Mouse (Mus musculus) cerebellum, adult 11-12 months (tissue): ENCODE results near the gene P2rx4.

ENCODE experiments used
- DNase-seq: peaks from one replicate; pipeline ENCODE4 v3.0.0; 2022

The P2rx4 gene

DNA sequence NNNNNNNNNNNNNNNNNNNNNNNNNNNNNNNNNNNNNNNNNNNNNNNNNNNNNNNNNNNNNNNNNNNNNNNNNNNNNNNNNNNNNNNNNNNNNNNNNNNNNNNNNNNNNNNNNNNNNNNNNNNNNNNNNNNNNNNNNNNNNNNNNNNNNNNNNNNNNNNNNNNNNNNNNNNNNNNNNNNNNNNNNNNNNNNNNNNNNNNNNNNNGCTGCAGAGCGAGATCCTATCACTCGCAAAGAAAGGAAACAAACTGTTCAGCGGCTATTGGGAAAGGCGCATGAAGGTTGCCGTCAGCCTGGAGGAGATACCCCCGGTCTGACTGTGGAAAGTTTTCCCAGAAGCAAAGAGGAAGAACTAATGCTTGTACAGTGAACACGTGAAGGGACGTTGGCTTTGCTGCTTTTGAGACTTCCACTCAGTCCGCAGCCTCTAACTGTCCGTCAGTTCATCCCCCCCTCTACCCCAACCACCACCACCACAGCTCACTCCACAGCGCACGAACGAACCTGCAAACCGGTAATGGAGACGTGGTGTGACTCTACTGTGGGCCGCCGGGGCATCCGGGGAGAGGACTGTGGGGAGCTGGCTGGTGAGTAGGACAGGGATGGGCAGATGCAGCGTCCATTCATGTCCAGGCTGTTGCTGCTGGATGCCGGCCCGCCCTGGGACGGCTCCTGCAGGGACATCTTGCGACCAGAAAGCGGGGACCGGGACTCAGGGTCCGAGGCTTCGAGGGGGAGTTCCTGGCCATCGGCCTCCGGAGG lies 56.1 kb downstream of the P2rx4 start:
- DNase-seq, result peak; percentile 72

DNA sequence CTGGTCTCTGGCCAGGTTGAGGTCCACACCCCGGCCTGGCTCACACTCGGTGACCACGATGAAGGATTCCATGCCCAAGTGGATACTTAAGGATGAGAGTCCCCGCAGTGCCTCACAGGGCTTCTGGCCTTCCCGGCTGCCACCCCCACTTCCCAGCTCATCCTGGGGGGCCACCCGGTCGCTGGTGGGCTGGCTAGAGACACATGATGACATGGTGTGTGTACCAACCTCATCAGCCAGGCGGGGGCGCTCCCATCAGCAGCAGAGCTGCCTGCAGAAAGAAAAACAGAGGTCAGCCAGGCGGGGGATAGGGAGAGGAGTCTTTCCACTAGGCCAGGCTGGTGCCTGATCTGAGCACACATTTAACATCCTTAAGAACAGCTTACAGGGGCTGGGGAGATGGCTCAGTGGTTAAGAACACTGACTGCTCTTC lies 56.7 kb downstream of the P2rx4 start:
- DNase-seq, result peak; percentile 79

DNA sequence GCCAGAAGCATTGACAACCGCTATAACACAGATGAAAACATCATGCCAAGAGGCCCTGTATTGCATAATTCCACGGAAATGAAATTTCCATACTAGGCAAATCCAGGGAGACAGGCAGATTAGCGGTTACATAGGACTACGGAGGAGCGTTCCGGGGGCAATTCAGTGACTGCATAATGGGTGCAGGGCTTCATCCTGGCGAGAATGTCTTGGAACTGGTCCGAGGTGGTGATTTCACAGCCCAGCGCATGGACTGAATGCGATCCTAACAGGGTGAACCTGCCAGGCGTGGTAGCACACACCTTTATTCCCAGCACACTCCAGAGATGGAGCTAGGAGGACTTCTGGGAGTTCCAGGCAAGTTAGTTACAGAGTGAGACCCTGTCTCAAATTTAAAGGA lies 59.9 kb downstream of the P2rx4 start:
- no peak for DNase-seq

DNA sequence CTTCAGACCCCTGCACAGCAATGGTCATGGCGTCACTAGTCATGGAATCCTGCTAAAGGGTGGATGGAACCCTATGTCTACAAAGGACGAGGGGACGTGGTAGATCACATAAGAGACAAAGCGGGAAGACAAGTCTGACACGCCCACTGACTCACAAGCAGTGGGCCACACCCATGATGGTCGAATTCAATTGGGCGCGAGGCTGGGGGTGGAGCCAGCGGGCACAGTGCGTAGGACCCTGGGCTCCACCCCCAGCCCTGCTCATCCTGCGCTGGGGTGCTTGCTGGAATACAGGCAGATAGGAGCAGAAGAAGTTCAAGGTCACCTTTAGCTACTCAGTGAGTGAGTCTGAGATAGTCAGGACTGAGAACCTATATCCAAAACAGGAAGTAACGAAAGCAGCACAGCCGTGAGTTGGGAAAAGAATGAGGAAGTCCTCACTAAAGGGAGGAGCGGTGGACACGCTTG lies 61.8 kb downstream of the P2rx4 start:
- peak; percentile 67 for DNase-seq

DNA sequence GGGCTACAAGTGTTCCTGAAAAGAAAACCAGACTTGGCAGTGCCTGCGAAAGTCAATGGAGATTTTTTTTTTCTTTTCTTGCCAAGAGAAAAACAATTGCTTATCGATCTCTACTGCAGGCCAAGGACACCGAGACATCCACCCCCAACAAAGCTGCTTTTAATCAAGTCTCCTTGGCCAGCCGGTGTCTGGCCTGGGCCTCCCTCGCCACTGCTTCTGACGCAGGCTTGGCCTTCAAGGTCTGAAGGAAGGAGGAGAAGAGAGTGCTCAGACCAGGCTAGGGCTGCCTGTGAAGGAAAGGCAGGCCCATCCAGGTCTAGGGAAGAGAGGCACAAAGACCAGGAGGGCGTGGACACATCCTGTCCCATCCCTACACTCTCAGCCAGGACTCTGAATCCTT lies 63.0 kb downstream of the P2rx4 start:
- DNase-seq, result peak; percentile 71

DNA sequence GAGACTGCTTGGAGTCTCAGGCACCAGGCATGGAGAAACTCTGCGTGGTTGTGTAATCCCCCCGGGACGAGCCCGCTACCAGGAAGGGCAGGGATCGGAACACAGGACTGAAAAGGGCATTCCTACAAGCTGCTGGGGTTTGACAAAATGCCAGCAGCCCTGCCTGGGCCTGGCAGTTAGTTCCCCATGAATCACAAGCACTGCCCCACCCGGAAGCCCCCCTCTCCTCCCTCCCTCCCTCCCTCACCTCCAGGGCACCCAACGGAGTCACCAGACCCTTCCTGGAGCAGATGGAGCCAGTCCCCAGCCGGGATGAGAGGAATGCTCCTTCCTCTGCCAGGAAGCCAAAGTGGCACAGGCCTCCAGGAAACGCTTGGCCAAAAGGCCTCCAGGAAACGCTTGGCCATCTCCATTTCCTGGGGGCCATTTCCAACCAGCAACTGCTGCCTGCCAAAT lies 63.5 kb downstream of the P2rx4 start:
- DNase-seq, result peak; percentile 96

DNA sequence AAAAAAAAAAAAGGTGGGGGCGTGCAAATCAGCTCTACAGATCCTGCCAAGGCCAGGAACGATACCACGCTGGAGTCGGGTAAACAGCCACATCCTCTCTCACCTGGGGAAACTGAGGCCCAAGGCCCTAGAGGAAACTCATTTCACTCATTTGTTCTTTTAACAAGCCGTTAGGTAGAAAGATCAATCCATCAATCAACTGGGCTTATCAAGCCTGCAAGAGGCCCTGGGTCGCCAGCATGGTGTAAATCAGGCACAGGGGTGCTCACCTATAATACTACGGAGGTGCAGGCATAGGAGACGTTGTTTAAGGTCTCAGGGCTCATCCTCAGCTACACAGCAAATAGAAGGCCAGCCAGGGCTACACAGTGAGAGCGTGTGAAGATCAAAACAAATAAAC lies 64.1 kb downstream of the P2rx4 start:
- no peak for DNase-seq

DNA sequence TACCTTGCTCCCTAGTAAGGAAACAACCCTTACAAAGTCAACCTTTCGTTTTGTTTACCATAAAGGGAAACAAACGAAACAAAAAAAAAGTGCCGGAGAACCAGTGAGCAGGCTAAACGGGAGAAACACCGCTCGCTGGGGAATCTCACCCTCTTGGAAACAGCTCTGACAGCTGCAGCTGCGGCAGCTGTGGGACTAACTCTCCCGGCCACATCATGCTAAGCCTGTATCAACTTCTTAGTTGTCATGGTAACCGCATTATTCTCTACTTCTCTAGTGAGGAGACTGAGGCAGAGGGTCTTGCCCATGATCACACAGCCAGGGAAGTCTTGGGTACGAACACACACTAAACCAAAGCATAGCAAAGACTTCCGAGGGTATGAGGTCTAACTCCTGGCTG lies 66.4 kb downstream of the P2rx4 start:
- DNase-seq, result no peak

DNA sequence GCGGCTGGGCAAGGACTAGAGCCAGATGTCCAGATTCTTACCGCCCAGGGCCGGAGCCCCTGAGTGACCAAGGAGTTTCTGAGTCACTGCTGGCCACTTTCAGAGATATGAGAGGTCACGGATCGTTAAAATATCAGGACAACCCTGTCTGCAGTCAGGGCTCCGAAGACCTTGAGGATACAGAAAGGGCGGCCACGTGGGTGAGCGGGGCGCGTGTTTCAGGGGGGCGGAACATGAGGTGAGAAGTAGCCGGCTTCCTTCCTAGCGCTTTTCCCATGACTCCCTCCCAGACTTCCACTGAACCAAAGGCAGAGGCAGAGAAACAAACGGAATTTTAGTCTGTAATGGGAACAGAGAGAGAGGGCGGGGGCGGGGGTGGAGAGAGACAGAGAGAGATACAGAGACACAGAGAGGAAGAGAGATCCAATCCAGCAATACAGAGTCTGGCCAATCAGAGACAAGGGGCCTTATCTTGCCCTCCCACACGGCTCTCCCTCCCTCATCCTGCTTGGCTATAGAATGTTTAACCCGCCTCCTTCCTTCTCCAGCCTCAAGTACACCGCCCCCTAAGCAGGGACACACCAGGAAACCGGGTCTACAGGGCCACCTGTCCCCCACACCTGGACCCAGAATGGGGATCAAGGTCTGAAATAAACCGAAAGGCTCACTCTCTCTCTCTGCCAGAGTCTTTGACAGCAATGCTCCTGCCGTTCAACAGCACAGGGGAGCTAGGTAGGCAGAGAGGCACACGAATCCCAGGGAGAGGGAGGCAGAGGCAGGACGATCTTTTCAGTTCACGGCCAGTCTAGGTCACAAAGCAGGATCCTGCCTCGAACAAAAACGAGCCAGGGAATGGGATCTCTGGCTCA lies 67.6 kb downstream of the P2rx4 start:
- DNase-seq, result peak; percentile 66

DNA sequence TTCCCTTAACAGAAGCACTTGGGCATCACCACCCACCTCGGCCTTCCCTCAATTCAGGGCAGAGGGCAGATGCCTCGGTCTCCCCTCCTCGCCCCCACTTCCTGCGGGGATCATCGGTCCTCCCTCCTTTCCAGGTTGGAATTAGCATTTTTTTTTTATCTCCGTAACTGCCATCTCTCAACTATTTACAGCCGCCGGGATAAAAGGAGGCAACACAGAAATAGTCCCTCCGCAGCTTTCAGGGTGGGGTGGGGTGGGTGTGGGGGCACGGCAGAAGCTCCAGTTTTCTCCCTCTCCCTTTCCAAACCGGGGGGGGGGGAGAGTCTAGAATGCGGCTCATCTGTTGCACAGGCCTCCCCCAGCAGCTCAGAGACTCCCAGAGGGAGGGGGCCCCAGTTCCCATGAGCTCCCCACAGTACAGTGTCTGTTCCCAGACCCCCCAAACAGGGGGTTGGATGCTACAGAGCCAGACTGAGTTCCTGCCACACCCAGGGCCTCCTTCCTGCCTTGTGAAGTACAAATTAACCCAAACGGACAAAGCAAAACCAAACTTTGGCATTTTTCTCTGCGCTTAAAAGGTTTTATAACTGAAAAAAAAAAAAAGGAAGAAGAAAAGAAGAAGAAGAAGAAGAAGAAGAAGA lies 68.4 kb downstream of the P2rx4 start:
- no peak for DNase-seq

DNA sequence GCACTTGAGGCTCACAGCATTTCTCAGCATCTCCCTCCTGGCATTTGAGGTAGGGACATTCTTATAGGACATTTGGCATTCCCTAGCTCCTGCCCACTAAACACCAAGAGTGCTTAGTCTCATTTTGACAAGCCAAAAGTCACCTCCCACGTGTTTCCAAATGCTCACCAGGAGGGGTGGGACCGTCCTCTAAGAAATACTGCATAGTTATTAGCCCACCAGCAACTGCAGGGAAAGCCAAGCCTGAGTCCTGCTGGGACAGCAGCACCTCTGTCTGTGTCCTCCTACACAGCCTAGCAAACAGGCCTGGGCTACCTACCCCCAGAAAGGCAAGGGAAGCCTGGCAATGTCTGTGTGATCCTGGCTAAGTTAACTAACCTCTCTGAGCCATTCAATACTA lies 70.0 kb downstream of the P2rx4 start:
- no peak for DNase-seq

DNA sequence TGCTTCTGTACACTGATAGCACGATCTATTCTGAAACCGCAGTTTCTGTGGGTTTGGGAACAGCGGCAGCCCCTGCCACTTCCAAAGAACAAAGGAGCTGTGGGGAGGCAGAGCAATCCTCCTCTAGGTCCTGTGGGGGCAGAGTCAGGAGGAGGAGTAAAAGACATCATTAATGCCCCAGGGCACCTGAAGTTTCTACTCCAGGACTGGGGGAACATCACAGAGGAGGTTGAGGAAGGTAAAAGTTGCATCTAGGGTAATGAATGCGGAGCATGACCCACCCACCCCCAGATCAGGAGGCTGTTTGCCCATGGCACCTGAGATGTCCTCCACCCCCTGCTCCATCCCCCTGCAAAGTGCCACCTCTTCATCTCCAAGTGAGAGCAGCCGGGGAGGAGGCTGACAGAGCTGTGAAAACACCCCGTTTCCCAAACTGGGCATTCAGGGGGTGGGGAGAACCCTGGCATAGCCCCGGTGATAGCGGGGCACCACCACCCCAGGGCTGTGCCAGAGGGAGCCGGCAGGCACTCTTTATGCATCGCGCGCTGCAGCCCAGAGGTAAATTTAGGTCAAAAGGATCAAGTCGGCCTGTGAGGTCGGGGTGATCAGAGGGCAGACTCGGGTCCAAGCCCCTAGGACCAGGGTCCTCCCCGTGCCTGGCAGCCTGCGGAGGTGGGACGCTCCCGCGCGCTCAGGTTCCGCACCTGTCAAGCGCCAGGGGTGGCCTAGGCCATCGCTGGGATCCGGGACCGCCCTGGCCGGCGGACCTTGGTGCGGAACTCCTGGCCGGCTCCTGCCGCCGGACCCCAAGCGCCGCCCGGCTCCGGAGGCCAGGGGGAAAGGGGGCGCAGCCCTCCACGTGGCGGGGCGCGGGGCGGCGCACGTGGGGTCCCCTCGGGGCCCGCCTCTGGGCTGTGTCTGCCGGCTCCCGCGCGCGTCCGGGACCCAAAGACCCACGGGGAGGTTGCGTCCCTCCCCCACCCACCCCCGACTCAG lies 71.2 kb downstream of the P2rx4 start:
- DNase-seq, result peak; percentile 68
